Mouse (Mus musculus) 3T3-L1 (cell line): ENCODE data around the gene Casq1.
A peak's percentile ranks its signal among the peaks of the same experiment; 100 is the strongest.

Source experiments
- DNase-seq: peaks from one replicate; pipeline ENCODE4 v3.0.0-alpha.2; 2015; ENCODE audit warnings: low read depth, low spot score

The Casq1 gene

GRCm38 (mm10) chr1:172183056-172183455 lies 36.6 kb downstream of the Casq1 start:
- no peak for DNase-seq

DNA sequence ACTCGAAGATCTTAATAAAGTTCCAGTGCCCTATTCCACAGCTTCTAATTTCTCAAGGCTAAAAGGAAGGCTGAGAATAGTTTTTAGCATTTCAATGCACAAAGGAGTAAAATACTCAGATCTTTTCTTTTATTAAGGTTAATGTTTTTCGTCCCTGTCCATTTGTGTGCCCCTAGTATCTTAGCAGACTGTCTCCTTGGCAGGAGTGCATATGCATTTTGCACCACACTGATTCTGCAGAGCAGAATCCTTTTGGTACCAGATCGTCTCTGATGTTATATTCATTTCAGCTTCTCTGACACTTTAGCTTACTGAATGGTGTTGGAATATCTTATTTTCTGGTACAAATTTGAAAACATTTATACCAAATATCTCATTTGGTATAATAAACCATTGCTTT lies 37.9 kb downstream of the Casq1 start:
- DNase-seq = no peak

GRCm38 (mm10) chr1:172180881-172181280 lies 38.8 kb downstream of the Casq1 start:
- no peak for DNase-seq

DNA sequence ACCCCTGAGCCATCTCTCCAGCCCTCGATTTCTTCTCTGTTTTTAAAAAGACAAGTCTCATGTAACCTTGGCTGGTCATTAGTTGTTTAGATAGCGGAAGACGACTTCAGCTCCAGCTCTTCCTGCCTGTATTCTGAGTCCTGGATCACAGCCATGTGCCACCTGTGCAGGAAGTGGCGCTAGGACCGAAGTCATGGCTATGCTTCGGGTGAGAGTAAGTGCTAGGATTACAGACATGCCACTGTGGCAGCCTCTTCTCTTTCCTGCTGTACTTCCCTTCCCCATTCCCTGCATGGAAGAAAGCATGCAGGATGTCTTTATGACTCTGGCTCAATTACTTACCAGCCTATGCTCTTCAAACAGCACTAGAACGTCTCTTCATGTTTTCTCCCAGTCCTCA lies 40.6 kb downstream of the Casq1 start:
- no peak for DNase-seq

DNA sequence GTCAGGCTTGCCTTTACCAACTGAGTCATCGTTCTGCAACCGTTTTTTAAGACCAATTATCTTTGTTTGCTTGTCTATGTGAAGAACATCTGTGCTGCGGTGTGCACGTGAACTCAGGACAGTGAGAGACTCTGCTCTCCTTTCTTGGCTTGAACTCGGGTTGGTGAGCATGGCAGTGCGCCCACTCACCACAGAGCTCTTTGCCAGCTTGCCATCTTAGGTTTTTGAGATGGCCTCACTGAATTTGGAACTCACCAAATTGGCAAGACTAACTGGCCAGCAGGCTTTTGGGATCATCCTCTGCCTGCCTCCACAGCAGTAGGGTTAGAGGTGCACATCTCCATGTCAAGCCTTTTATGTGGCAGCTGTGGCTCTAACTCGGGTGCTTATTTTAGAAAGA lies 41.9 kb downstream of the Casq1 start:
- no peak for DNase-seq

GRCm38 (mm10) chr1:172173181-172173580 lies 46.5 kb downstream of the Casq1 start:
- no peak for DNase-seq

DNA sequence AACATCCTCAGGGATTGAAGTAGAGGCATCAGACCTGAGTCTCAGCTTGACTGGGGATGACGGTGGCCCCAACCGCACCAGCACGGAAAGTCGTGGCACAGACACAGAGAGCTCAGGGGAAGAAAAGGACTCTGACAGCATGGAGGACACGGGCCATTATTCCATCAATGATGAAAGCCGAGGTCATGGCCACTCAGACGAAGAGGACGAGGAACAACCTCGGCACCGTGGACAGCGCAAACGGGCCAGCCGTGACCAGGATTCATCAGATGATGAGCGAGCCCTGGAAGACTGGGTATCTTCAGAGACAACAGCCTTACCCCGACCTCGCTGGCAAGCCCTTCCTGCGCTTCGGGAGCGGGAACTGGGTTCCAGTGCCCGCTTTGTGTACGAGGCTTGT lies 47.3 kb downstream of the Casq1 start:
- DNase-seq = no peak

DNA sequence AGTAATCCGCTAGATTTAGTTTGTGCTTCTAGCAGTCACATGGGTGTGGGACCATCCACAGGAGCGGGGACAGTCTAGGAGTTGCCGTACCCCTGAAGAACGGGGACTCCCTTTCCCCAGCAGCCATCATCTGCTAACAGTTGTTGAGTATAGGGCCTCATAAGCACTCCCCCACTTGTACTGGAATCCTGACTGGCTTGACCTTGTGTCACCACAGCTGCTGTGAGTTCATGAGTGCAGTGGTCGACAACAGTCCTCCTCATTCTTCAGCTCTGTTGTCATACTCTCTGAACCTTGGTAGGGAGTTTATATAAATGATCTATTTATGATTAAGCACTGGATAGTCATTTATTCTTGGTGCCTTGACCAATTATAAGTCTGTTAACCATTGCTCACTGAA lies 49.9 kb downstream of the Casq1 start:
- DNase-seq = no peak

DNA sequence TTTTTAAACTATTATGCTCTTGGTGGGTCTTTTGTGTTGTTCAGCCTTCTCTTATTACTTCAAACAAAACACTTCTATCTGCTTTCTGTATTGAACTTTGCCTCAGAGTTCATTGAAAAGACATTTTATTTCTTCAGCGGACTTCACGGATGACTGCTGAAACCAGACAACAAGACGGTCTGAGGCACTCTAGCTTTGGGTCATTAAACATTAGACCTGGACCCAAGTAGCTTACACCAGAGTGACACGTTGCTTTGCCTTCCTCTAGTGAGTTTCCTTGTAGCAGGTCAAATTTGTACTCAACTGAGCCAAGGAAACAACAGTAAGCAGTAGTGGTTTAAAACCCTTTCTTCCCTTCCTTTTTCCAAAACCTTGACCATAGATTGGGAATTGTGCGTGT lies 51.8 kb downstream of the Casq1 start:
- DNase-seq = no peak

- no peak for DNase-seq
These were observed 56.7 kb downstream of the Casq1 start for GRCm38 (mm10) chr1:172162959-172163358.

DNA sequence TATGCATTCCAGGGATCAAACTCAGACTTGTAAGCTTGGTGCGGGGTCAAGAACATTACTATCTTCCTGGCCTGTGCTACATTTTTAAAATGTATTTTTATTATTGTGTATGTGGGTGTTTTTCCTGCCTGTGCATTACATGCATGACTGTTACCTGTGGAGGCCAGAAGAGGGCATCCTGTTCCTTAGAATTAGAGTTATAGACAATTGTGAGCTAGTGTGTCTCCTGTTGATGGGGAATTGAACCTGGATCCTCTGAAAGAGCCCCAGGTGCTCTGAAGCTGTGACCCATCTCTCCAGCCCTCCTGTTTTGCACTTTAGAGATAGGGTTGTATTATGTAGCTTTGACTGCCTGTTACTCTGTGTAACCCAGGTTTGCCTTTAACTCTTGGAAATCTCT lies 57.7 kb downstream of the Casq1 start:
- DNase-seq = peak; percentile 68

GRCm38 (mm10) chr1:172160508-172160907 lies 59.2 kb downstream of the Casq1 start:
- DNase-seq = no peak

GRCm38 (mm10) chr1:172159970-172160369 lies 59.7 kb downstream of the Casq1 start:
- no peak for DNase-seq
